Comparison of ENCODE assay signal across 16 mouse cellular contexts in genomic region chr1:192104021-192104420, GRCm38 (mm10). TPM values are rescaled to one million over a fixed set of nuclear protein-coding genes. Genes with fewer than 3 reads are reported as not detected.
DNase-seq lines count a peak whose midpoint lies in the region; ATAC-seq and TF ChIP-seq lines count a peak whose summit lies in the region.
"Had no signal": no experiment of that assay in that cellular context is flagged by ENCODE, and none has a peak within 500 bp of the region (broad histone marks: within the 10 kb centered on the region; RNA-seq: fewer than 3 reads in every experiment).

No protein-coding gene starts in this region.

- no peaks in the 10 kb centered on the region for H3K9me3 ChIP-seq in kidney, embryonic 15.5 days (replicated peaks)
- no peaks in the 10 kb centered on the region for H3K9me3 ChIP-seq in stomach, postnatal 0 days (ENCODE audit: control insufficient read depth, low read length)
- H3K9me3 ChIP-seq in midbrain, embryonic 15.5 days: no peaks in the 10 kb centered on the region
- H3K9me3 ChIP-seq: forebrain, embryonic 12.5 days; G1E; hindbrain, embryonic 12.5 days; limb, embryonic 13.5 days had no signal

- TF ChIP-seq CTCF in liver, adult 2 months (IDR thresholded peaks at IDR 0.05; ENCODE audit: low read depth, low read length): no peak
- TF ChIP-seq CTCF in stomach, postnatal 0 days (IDR thresholded peaks at IDR 0.05; ENCODE audit: low read depth): no peak

- H3K9ac ChIP-seq in kidney, embryonic 15.5 days: no peak overlapping the region
- no peak overlapping the region for H3K9ac ChIP-seq in liver, adult 2 months (ENCODE audit: low read depth, low read length)
- H3K9ac ChIP-seq in stomach, postnatal 0 days (ENCODE audit: low read length): no peak overlapping the region
- no peak overlapping the region for H3K9ac ChIP-seq in midbrain, embryonic 15.5 days
- H3K9ac ChIP-seq: forebrain, embryonic 12.5 days; hindbrain, embryonic 12.5 days; limb, embryonic 13.5 days had no signal

- no peaks in the 10 kb centered on the region; the same call in 1 of the 2 replicates for H3K4me1 ChIP-seq in kidney, embryonic 15.5 days
- H3K4me1 ChIP-seq in liver, adult 2 months (ENCODE audit: control insufficient read depth, insufficient read depth, low read length): peaks cover 10% of the 10 kb centered on the region
- no peaks in the 10 kb centered on the region for H3K4me1 ChIP-seq in stomach, postnatal 0 days (replicated peaks; ENCODE audit: control insufficient read depth, insufficient read depth)
- no peaks in the 10 kb centered on the region for H3K4me1 ChIP-seq in midbrain, embryonic 15.5 days
- H3K4me1 ChIP-seq: forebrain, embryonic 12.5 days; hindbrain, embryonic 12.5 days; limb, embryonic 13.5 days had no signal

- H3K36me3 ChIP-seq in kidney, embryonic 15.5 days: peaks cover 50% of the 10 kb centered on the region
- H3K36me3 ChIP-seq in liver, adult 2 months (ENCODE audit: control insufficient read depth, insufficient read depth, low read length): peaks cover 16% of the 10 kb centered on the region
- peaks cover 9% of the 10 kb centered on the region for H3K36me3 ChIP-seq in stomach, postnatal 0 days (ENCODE audit: control insufficient read depth, insufficient read depth, low read length)
- peaks cover 23% of the 10 kb centered on the region for H3K36me3 ChIP-seq in midbrain, embryonic 15.5 days (replicated peaks)

- no peak for TF ChIP-seq EP300 in stomach, postnatal 0 days (optimal IDR thresholded peaks at IDR 0.05)

- no peaks in the 10 kb centered on the region for H3K27me3 ChIP-seq in kidney, embryonic 15.5 days
- no peaks in the 10 kb centered on the region for H3K27me3 ChIP-seq in liver, adult 2 months (ENCODE audit: control insufficient read depth, insufficient read depth, low read length)
- no peaks in the 10 kb centered on the region for H3K27me3 ChIP-seq in stomach, postnatal 0 days (ENCODE audit: control insufficient read depth, insufficient read depth, low read length)
- H3K27me3 ChIP-seq in midbrain, embryonic 15.5 days (replicated peaks): no peaks in the 10 kb centered on the region
- H3K27me3 ChIP-seq: forebrain, embryonic 12.5 days; hindbrain, embryonic 12.5 days; limb, embryonic 13.5 days had no signal

- H3K4me2 ChIP-seq in kidney, embryonic 15.5 days: no peak overlapping the region
- no peak overlapping the region for H3K4me2 ChIP-seq in stomach, postnatal 0 days (replicated peaks; ENCODE audit: low read depth)
- no peak overlapping the region for H3K4me2 ChIP-seq in midbrain, embryonic 15.5 days
- H3K4me2 ChIP-seq: forebrain, embryonic 12.5 days; hindbrain, embryonic 12.5 days; limb, embryonic 13.5 days had no signal

- no peak overlapping the region for H3K4me3 ChIP-seq in kidney, embryonic 15.5 days (replicated peaks)
- no peak overlapping the region for H3K4me3 ChIP-seq in liver, adult 2 months (ENCODE audit: insufficient read depth, low read depth, low read length)
- no peak overlapping the region for H3K4me3 ChIP-seq in stomach, postnatal 0 days (ENCODE audit: low read depth, low read length)
- H3K4me3 ChIP-seq in midbrain, embryonic 15.5 days: no peak overlapping the region
- H3K4me3 ChIP-seq: forebrain, embryonic 12.5 days; hindbrain, embryonic 12.5 days; limb, embryonic 13.5 days had no signal

- no peaks in the 10 kb centered on the region for H3K79me2 ChIP-seq in liver, adult 2 months (ENCODE audit: control insufficient read depth, insufficient read depth, low read length)

- peak overlapping the region; percentile 83 for H3K27ac ChIP-seq in kidney, embryonic 15.5 days
- H3K27ac ChIP-seq in liver, adult 2 months (replicated peaks; ENCODE audit: insufficient read depth, low read depth, low read length): no peak overlapping the region
- no peak overlapping the region for H3K27ac ChIP-seq in stomach, postnatal 0 days (replicated peaks)
- no peak overlapping the region for H3K27ac ChIP-seq in midbrain, embryonic 15.5 days
- H3K27ac ChIP-seq: forebrain, embryonic 12.5 days; hindbrain, embryonic 12.5 days; limb, embryonic 13.5 days had no signal

- WGBS in kidney, embryonic 15.5 days: 95% methylated on average over 9 of the region's 9 CpGs
- 70% methylated on average over 9 of the region's 9 CpGs for WGBS in liver, adult 2 months
- WGBS in stomach, postnatal 0 days: 95% methylated on average over 9 of the region's 9 CpGs
- WGBS in midbrain, embryonic 15.5 days: 98% methylated on average over 9 of the region's 9 CpGs

- TF ChIP-seq POLR2A in liver, adult 2 months (IDR thresholded peaks at IDR 0.05; ENCODE audit: extremely low read depth, insufficient read depth, low read length): no peak

- DNase-seq in kidney, adult 18-20 months: peak; percentile 69
- peak; percentile 86 for DNase-seq in liver, adult 2 months (ENCODE audit: extremely low read depth, low read depth, low spot score)
- DNase-seq in stomach, postnatal 0 days (ENCODE audit: low spot score): no peak
- DNase-seq in adrenal gland, postnatal 4 days (ENCODE audit: low spot score in 2 of 2): no peak
- DNase-seq in gastrocnemius, postnatal 25 days: no peak
- DNase-seq: cerebellum, postnatal 36 days; retina, postnatal 1 day; thymus, adult 2 months had no signal

- ATAC-seq in kidney, embryonic 15.5 days (replicated peaks; ENCODE audit: low FRiP score): peak; percentile 66
- ATAC-seq in stomach, postnatal 0 days (ENCODE audit: low FRiP score, low TSS enrichment): 0 out of 2 replicates have a peak, but pooled peaks have one; percentile 43
- ATAC-seq in midbrain, embryonic 15.5 days (replicated peaks): no peak
- ATAC-seq: lung, postnatal 0 days; midbrain, embryonic 16.5 days had no signal

RNA-seq across cellular contexts. Expression of gene Traf5, which starts 11.7 kb away (rescaled TPM):
- 20.0 and 20.8 TPM in 2 replicates for polyA plus RNA-seq in kidney, embryonic 15.5 days (2015; fragmentation: Nextera tagmentation; extraction: Ambion mirVana)
- 7.3 and 7.5 TPM in 2 replicates for total RNA-seq in liver, adult 2 months (2014; rRNA removed)
- polyA plus RNA-seq in liver, adult 2 months (2012; rRNA removed): 3.3 and 3.5 TPM in 2 replicates
- 16.6 and 17.7 TPM in 2 replicates for polyA plus RNA-seq in stomach, postnatal 0 days (2015; fragmentation: Nextera tagmentation; extraction: Ambion mirVana)
- polyA plus RNA-seq in midbrain, embryonic 15.5 days (2015; fragmentation: Nextera tagmentation; extraction: Ambion mirVana): 1.8 and 3.3 TPM in 2 replicates
- total RNA-seq in adrenal gland, postnatal 4 days (2021): 10 to 100 TPM; 10.7 to 10.8 TPM
- 1 to 10 TPM; 2.3 to 3.1 TPM for total RNA-seq in gastrocnemius, postnatal 25 days (2021)

RNA-seq across cellular contexts. Expression of gene Rcor3, which starts 33.8 kb away (rescaled TPM):
- 24.8 and 25.4 TPM in 2 replicates for polyA plus RNA-seq in kidney, embryonic 15.5 days (2015; fragmentation: Nextera tagmentation; extraction: Ambion mirVana)
- 10.9 and 11.5 TPM in 2 replicates for total RNA-seq in liver, adult 2 months (2014; rRNA removed)
- polyA plus RNA-seq in liver, adult 2 months (2012; rRNA removed): 10.5 and 13.7 TPM in 2 replicates
- polyA plus RNA-seq in stomach, postnatal 0 days (2015; fragmentation: Nextera tagmentation; extraction: Ambion mirVana): 16.5 and 16.9 TPM in 2 replicates
- polyA plus RNA-seq in midbrain, embryonic 15.5 days (2015; fragmentation: Nextera tagmentation; extraction: Ambion mirVana): 35.8 and 37.4 TPM in 2 replicates
- total RNA-seq in adrenal gland, postnatal 4 days (2021): 10 to 100 TPM; 50.1 to 50.4 TPM
- total RNA-seq in gastrocnemius, postnatal 25 days (2021): 10 to 100 TPM; 22.8 to 23.1 TPM

Comparison
In these comparisons a context has a peak if more than half of its experiments do, and no peak if none do; other contexts are left out.
1. DNase-seq: peak in kidney, adult 18-20 months (single experiment) and liver, adult 2 months (single experiment); none in stomach, postnatal 0 days (single experiment), adrenal gland, postnatal 4 days (0 of 2) and gastrocnemius, postnatal 25 days (single experiment).